Mouse (Mus musculus) testis, adult 2 months (tissue): ENCODE measurements around the gene Cdh24.
A peak's percentile ranks its signal among the peaks of the same experiment; 100 is the strongest.

Experiments
- CTCF ChIP-seq: fragments of 200-500 bp; IDR thresholded peaks from 2 replicates; pipeline ENCODE4 v1.5.1; 2012; ENCODE audit warnings: low read depth, mild to moderate bottlenecking, inconsistent platforms, low read length, moderate library complexity; ENCODE audit not compliant: control insufficient read depth, insufficient read depth, insufficient replicate concordance
- POLR2A ChIP-seq: fragments of 200-500 bp; IDR thresholded peaks from 2 replicates; pipeline ENCODE4 v1.6.1; 2012; ENCODE audit warnings: low read depth, mild to moderate bottlenecking, inconsistent platforms, low read length, moderate library complexity; ENCODE audit not compliant: control insufficient read depth

- no peak for TF ChIP-seq POLR2A
- TF ChIP-seq CTCF: peak; percentile 84; the same call in 1 of the 2 replicates
Observed at GRCm38 (mm10) chr14:54597084-54597483, 44.1 kb downstream of the Cdh24 start.
